Mouse (Mus musculus): ENCODE data around the gene Rpl34. TPM values are rescaled to one million over a fixed set of nuclear protein-coding genes. Genes with fewer than 3 reads are reported as not detected.

The Rpl34 gene
- polyA plus RNA-seq, 1 experiment = 1,328 TPM

DNA sequence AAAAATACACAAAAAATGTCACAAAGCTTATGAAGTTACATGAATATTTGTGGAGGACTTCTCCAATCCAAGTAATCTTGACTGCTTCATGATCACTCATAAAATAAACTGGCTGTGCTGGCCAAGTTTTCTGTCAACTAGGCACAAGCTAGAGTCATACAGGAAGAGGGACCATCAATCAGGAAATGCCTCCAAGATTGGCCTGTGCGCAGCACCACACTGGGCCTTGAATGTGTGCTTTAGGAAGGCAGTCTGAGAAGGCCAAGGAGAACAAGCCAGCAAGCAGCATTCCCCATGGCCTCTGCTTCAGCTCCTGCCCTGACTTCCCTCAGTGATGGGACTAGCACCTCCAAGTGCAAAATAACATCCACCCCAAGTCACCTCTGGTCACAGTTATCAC, 3.2 kb downstream of the Rpl34 start:
- no peak for DNase-seq (ENCODE audit: low read depth in 1 of 2, low spot score in 2 of 2)
- H3K27me3 ChIP-seq (ENCODE audit: control insufficient read depth, insufficient read depth, low read length) = no peaks in the 10 kb centered on the region
- 89% methylated on average over 1 of the region's 1 CpGs for WGBS

DNA sequence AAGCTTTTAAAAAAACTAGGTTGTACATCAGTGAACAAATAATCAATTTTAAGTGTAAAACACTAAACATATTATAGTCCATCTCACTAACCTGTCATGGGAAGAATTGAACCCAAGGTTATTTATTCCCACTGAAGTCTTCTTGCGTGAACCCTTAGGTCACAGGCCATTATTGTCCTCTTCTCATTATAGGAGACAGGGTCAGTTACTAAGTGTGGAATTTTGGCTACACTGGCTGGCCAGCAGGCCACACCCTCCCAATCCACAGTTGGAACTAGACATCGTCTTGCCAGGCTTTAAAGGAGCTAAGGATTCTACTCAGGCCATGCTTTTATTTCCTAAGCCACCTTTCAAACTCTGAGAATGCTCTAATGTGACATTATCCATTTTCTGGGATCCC, 4.5 kb downstream of the Rpl34 start:
- WGBS = 91% methylated on average over 2 of the region's 2 CpGs
- no peak for DNase-seq (ENCODE audit: low read depth in 1 of 2, low spot score in 2 of 2)
- H3K27ac ChIP-seq (ENCODE audit: insufficient read depth, low read length) = no peak overlapping the region
- TF ChIP-seq CTCF (IDR thresholded peaks at IDR 0.05; ENCODE audit: extremely low read depth, insufficient read depth, insufficient read length, insufficient replicate concordance) = no peak
- TF ChIP-seq POLR2A (IDR thresholded peaks at IDR 0.05; ENCODE audit: low read depth, low read length) = no peak
- peaks cover 4% of the 10 kb centered on the region; the same call in 1 of the 2 replicates for H3K4me1 ChIP-seq (ENCODE audit: control insufficient read depth, insufficient read depth, insufficient read length)
- H3K4me3 ChIP-seq (ENCODE audit: extremely low read depth, insufficient read depth, insufficient read length) = no peak overlapping the region
- no peaks in the 10 kb centered on the region for H3K27me3 ChIP-seq (ENCODE audit: control insufficient read depth, insufficient read depth, low read length)
- H3K36me3 ChIP-seq (ENCODE audit: control insufficient read depth, insufficient read depth, low read length) = peaks cover 29% of the 10 kb centered on the region

More for the DNA sequence above, 3.2 kb downstream of the Rpl34 start:
- Histone ChIP-seq H3K27ac (ENCODE audit: insufficient read depth, low read length) (no peak overlapping the region), H3K36me3 (ENCODE audit: control insufficient read depth, insufficient read depth, low read length) (peaks cover 29% of the 10 kb centered on the region), H3K4me3 (ENCODE audit: extremely low read depth, insufficient read depth, insufficient read length) (no peak overlapping the region), H3K4me1 (ENCODE audit: control insufficient read depth, insufficient read depth, insufficient read length) (peaks cover 6% of the 10 kb centered on the region; the same call in 1 of the 2 replicates)
- TF ChIP-seq POLR2A (IDR thresholded peaks at IDR 0.05; ENCODE audit: low read depth, low read length) = no peak
- TF ChIP-seq CTCF (IDR thresholded peaks at IDR 0.05; ENCODE audit: extremely low read depth, insufficient read depth, insufficient read length, insufficient replicate concordance) = no peak

DNA sequence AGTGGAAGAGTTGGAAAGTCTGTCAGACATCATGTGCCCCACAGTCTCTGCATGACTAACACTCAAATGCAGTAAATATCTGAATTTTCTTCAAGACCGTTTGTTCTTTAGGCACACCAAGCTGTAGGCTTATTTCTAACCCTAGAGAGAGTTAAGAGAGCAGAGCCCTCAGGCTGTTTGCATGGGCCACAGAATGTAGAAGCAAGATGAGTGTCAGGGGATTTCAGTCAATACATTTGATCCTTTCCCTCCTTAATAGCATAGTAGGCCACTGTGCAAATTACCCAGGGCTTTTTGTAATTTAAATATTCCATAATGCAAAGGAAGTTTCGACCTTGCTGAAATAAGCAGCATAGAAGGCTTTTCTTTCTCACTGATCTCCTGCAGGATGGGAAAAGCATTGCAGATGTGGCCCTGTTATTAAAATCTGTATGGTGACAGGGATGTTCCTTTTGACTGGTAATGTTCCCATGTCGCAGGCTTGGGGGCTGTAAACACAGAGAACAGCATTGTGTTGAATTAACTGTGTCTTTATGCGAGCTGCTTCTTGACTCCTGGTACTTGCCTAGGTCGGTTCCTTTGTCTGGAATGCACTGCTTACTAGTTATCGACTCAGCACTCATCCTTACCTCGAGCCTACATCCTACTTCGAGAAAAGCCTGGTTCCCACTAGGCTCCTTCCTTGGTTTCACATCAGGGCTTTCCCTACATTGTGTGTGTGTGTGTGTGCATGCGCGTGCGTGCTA, 7.3 kb downstream of the Rpl34 start:
- no peak overlapping the region for H3K27ac ChIP-seq (ENCODE audit: insufficient read depth, low read length)
- no peak overlapping the region for H3K4me3 ChIP-seq (ENCODE audit: extremely low read depth, insufficient read depth, insufficient read length)
- H3K27me3 ChIP-seq (ENCODE audit: control insufficient read depth, insufficient read depth, low read length) = no peaks in the 10 kb centered on the region
- 88% methylated on average over 11 of the region's 11 CpGs for WGBS
- peaks cover 20% of the 10 kb centered on the region for H3K36me3 ChIP-seq (ENCODE audit: control insufficient read depth, insufficient read depth, low read length)
- no peaks in the 10 kb centered on the region for H3K4me1 ChIP-seq (ENCODE audit: control insufficient read depth, insufficient read depth, insufficient read length)
- no peak for DNase-seq (ENCODE audit: low read depth in 1 of 2, low spot score in 2 of 2)
- no peak for TF ChIP-seq POLR2A (IDR thresholded peaks at IDR 0.05; ENCODE audit: low read depth, low read length)
- no peak for TF ChIP-seq CTCF (IDR thresholded peaks at IDR 0.05; ENCODE audit: extremely low read depth, insufficient read depth, insufficient read length, insufficient replicate concordance)

DNA sequence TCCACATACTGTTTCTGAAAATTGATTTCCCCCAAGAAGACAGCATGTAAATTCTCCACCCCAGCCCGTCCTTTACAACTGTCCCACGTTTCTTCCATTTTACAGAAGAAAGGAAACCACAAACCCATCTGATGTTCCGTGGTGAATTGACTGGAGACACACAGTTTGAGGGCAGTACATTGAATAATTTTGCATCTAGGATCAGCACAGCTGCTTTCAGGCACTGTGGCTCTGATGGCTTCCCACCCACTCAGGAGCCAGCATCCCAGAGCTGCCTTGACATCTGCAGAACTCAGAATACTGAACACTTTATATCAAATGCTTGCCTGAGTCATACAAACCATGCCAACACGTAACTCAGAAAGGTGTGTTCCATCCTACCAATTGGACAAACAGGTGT, 10.0 kb downstream of the Rpl34 start:
- no peak overlapping the region for H3K4me3 ChIP-seq (ENCODE audit: extremely low read depth, insufficient read depth, insufficient read length)
- H3K27ac ChIP-seq (ENCODE audit: insufficient read depth, low read length) = no peak overlapping the region
- H3K4me1 ChIP-seq (ENCODE audit: control insufficient read depth, insufficient read depth, insufficient read length) = no peaks in the 10 kb centered on the region
- no peak for DNase-seq (ENCODE audit: low read depth in 1 of 2, low spot score in 2 of 2)
- 31% methylated on average over 4 of the region's 4 CpGs for WGBS
- no peaks in the 10 kb centered on the region for H3K27me3 ChIP-seq (ENCODE audit: control insufficient read depth, insufficient read depth, low read length)
- no peak for TF ChIP-seq CTCF (IDR thresholded peaks at IDR 0.05; ENCODE audit: extremely low read depth, insufficient read depth, insufficient read length, insufficient replicate concordance)
- no peak for TF ChIP-seq POLR2A (IDR thresholded peaks at IDR 0.05; ENCODE audit: low read depth, low read length)
- H3K36me3 ChIP-seq (ENCODE audit: control insufficient read depth, insufficient read depth, low read length) = no peaks in the 10 kb centered on the region

DNA sequence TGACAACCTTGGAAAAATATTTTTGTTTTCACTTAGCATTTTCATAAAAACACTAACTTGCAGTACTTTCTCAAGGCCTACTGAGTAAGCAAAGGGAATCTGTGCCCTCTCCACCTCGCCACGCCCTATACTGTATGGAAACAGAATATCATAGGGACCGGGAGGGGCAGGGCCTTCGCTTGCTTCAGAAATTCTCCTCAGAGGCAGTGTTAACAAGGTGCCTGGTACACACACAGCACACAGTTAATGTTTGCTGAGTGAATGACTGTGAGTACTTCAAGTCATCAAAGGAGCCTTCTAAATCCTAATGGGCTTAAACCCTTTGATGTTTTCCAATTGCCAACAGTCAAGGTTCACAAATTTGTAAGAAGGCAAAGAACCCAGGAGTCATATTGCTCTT, 11.3 kb downstream of the Rpl34 start:
- no peak overlapping the region for H3K27ac ChIP-seq (ENCODE audit: insufficient read depth, low read length)
- no peak overlapping the region for H3K4me3 ChIP-seq (ENCODE audit: extremely low read depth, insufficient read depth, insufficient read length)
- 90% methylated on average over 4 of the region's 4 CpGs for WGBS
- no peaks in the 10 kb centered on the region for H3K36me3 ChIP-seq (ENCODE audit: control insufficient read depth, insufficient read depth, low read length)
- TF ChIP-seq POLR2A (IDR thresholded peaks at IDR 0.05; ENCODE audit: low read depth, low read length) (no peak), CTCF (IDR thresholded peaks at IDR 0.05; ENCODE audit: extremely low read depth, insufficient read depth, insufficient read length, insufficient replicate concordance) (no peak)
- no peak for DNase-seq (ENCODE audit: low read depth in 1 of 2, low spot score in 2 of 2)
- peaks cover 2% of the 10 kb centered on the region for H3K4me1 ChIP-seq (ENCODE audit: control insufficient read depth, insufficient read depth, insufficient read length)
- H3K27me3 ChIP-seq (ENCODE audit: control insufficient read depth, insufficient read depth, low read length) = no peaks in the 10 kb centered on the region

DNA sequence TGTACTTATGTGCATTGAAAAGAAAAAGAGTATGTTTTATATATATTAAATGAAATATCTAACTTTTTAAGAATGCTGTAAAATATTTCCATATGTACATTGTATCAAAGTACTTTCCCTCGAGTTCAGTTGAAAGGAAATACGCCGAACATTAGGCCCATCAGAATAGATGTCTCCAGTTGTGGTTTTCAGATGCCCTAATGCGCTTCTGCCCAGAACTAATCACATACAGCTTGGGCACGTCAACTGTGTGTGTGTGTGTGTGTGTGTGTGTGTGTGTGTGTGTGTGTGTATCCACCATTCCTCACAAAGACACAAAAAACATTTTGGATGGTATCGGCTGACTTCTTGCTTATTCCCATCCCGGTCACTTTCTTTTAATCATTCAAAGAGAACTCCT, 13.6 kb downstream of the Rpl34 start:
- no peak for DNase-seq (ENCODE audit: low read depth in 1 of 2, low spot score in 2 of 2)
- H3K4me3 ChIP-seq (ENCODE audit: extremely low read depth, insufficient read depth, insufficient read length) = no peak overlapping the region
- H3K27me3 ChIP-seq (ENCODE audit: control insufficient read depth, insufficient read depth, low read length) = no peaks in the 10 kb centered on the region
- H3K4me1 ChIP-seq (ENCODE audit: control insufficient read depth, insufficient read depth, insufficient read length) = peaks cover 2% of the 10 kb centered on the region
- no peaks in the 10 kb centered on the region for H3K36me3 ChIP-seq (ENCODE audit: control insufficient read depth, insufficient read depth, low read length)
- TF ChIP-seq CTCF (IDR thresholded peaks at IDR 0.05; ENCODE audit: extremely low read depth, insufficient read depth, insufficient read length, insufficient replicate concordance) (no peak), POLR2A (IDR thresholded peaks at IDR 0.05; ENCODE audit: low read depth, low read length) (no peak)
- no peak overlapping the region for H3K27ac ChIP-seq (ENCODE audit: insufficient read depth, low read length)
- 91% methylated on average over 7 of the region's 7 CpGs for WGBS
